Mouse (Mus musculus): Measurements from ENCODE around the gene Clec12a. TPM values are rescaled to one million over a fixed set of nuclear protein-coding genes. Genes with fewer than 3 reads are reported as not detected.

Gene Clec12a
- 0.68 and 1.2 TPM in 2 replicates for polyA plus RNA-seq (2015; fragmentation: Nextera tagmentation; extraction: Ambion mirVana)

GRCm38 (mm10) chr6:129342391-129342790, at the start of gene Clec12a:
Gene Clec12a (plus strand): TSS chr6:129342691.

GRCm38 (mm10) chr6:129331610-129332009, 10.9 kb upstream of the Clec12a start, which contains the start of gene 4922502D21Rik:
Gene 4922502D21Rik (minus strand): TSS chr6:129331796.

GRCm38 (mm10) chr6:129385774-129386173, 43.3 kb downstream of the Clec12a start, which contains the start of gene Clec12b:
Gene Clec12b (minus strand): TSS chr6:129385874.

GRCm38 (mm10) chr6:129396997-129397396, 54.5 kb downstream of the Clec12a start, which contains the start of gene Clec1b:
Gene Clec1b (plus strand): TSS chr6:129397297.

GRCm38 (mm10) chr6:129408562-129408961, 66.1 kb downstream of the Clec12a start, which contains the start of gene Clec9a:
Gene Clec9a (plus strand): TSS chr6:129408862.

Other genes with a start within 250 kb of the Clec12a start
- 0.49 TPM in 1 of 2 replicates, not detected in the other for gene Clec2e, start 241.8 kb upstream of the Clec12a start, polyA plus RNA-seq (2015; fragmentation: Nextera tagmentation; extraction: Ambion mirVana)
- 0.65 and 1.5 TPM in 2 replicates for gene Clec2d, start 162.1 kb upstream of the Clec12a start, polyA plus RNA-seq (2015; fragmentation: Nextera tagmentation; extraction: Ambion mirVana)
- 0.18 and 0.19 TPM in 2 replicates for gene Cd69, start 67.3 kb upstream of the Clec12a start, polyA plus RNA-seq (2015; fragmentation: Nextera tagmentation; extraction: Ambion mirVana)
- gene 4922502D21Rik, start 10.9 kb upstream of the Clec12a start, polyA plus RNA-seq (2015; fragmentation: Nextera tagmentation; extraction: Ambion mirVana), result not detected in 2 replicates
- 0.10 TPM in 1 of 2 replicates, not detected in the other for gene Clec12b, start 43.2 kb downstream of the Clec12a start, polyA plus RNA-seq (2015; fragmentation: Nextera tagmentation; extraction: Ambion mirVana)
- gene Clec1b, start 54.6 kb downstream of the Clec12a start, polyA plus RNA-seq (2015; fragmentation: Nextera tagmentation; extraction: Ambion mirVana), result 12.3 and 16.8 TPM in 2 replicates
- gene Clec9a, start 66.2 kb downstream of the Clec12a start, polyA plus RNA-seq (2015; fragmentation: Nextera tagmentation; extraction: Ambion mirVana), result 0.20 and 0.23 TPM in 2 replicates
- gene Clec1a, start 109.3 kb downstream of the Clec12a start, polyA plus RNA-seq (2015; fragmentation: Nextera tagmentation; extraction: Ambion mirVana), result 7.5 and 9.7 TPM in 2 replicates
- 0.17 TPM in 1 of 2 replicates, not detected in the other for gene Olr1, start 164.5 kb downstream of the Clec12a start, polyA plus RNA-seq (2015; fragmentation: Nextera tagmentation; extraction: Ambion mirVana)
- gene Tmem52b, start 169.9 kb downstream of the Clec12a start, polyA plus RNA-seq (2015; fragmentation: Nextera tagmentation; extraction: Ambion mirVana), result 0.74 and 1.8 TPM in 2 replicates
- 103 and 115 TPM in 2 replicates for gene Gabarapl1, start 190.5 kb downstream of the Clec12a start, polyA plus RNA-seq (2015; fragmentation: Nextera tagmentation; extraction: Ambion mirVana)
- gene Klre1, start 235.2 kb downstream of the Clec12a start, polyA plus RNA-seq (2015; fragmentation: Nextera tagmentation; extraction: Ambion mirVana), result not detected in 2 replicates
- 1.2 and 3.5 TPM in 2 replicates for gene Klrd1, start 249.1 kb downstream of the Clec12a start, polyA plus RNA-seq (2015; fragmentation: Nextera tagmentation; extraction: Ambion mirVana)

All from adrenal gland, postnatal 0 days (tissue).